Mouse (Mus musculus) stomach, embryonic 14.5 days (tissue): Measurements from ENCODE around the gene 4933428M09Rik. TPM values are rescaled to one million over a fixed set of nuclear protein-coding genes. Genes with fewer than 3 reads are reported as not detected.

Experiments used
- ATAC-seq: fragments of 200-750 bp; cut with Nextera tagmentation; 2 replicates; pipeline ENCODE4 v1.8.0; 2017; ENCODE audit warnings: low read depth, moderate TSS enrichment; ENCODE audit not compliant: insufficient number of reproducible peaks, insufficient read depth, low FRiP score
- H3K27ac ChIP-seq: fragments of 300-500 bp; sonication (generic); 2 replicates; pipeline ENCODE4 v1.5.1; 2014; ENCODE audit warnings: mild to moderate bottlenecking, low read length, moderate library complexity, mixed read lengths
- H3K27me3 ChIP-seq: fragments of 300-500 bp; sonication (generic); 2 replicates; pipeline ENCODE4 v1.6.1; 2014; ENCODE audit warnings: low read length, control low read depth, mixed read lengths; ENCODE audit not compliant: control insufficient read depth, insufficient read depth
- H3K36me3 ChIP-seq: fragments of 300-500 bp; sonication (generic); 2 replicates; pipeline ENCODE4 v1.6.1; 2014; ENCODE audit warnings: mild to moderate bottlenecking, control low read depth, low read length, moderate library complexity, mixed read lengths; ENCODE audit not compliant: control insufficient read depth, insufficient read depth
- H3K4me1 ChIP-seq: fragments of 300-500 bp; sonication (generic); 2 replicates; pipeline ENCODE4 v1.6.1; 2014; ENCODE audit warnings: low read length, control low read depth, mixed read lengths; ENCODE audit not compliant: control insufficient read depth, insufficient read depth
- H3K4me2 ChIP-seq: fragments of 300-500 bp; sonication (generic); replicated peaks from 2 replicates; pipeline ENCODE4 v1.6.1; 2014; ENCODE audit warnings: low read depth, low read length, control low read depth
- H3K4me3 ChIP-seq: fragments of 300-500 bp; sonication (generic); 2 replicates; pipeline ENCODE4 v1.5.1; 2014; ENCODE audit warnings: low read depth, low read length, control low read depth
- H3K9ac ChIP-seq: fragments of 300-500 bp; sonication (generic); replicated peaks from 2 replicates; pipeline ENCODE4 v1.6.1; 2014; ENCODE audit warnings: low read depth, mild to moderate bottlenecking, control low read depth, low read length, moderate library complexity, mixed read lengths
- H3K9me3 ChIP-seq: fragments of 300-500 bp; sonication (generic); 2 replicates; pipeline ENCODE4 v1.6.1; 2016; ENCODE audit warnings: low read depth, low read length, control low read depth; ENCODE audit not compliant: control insufficient read depth
- WGBS: fragments of 180-500 bp; shearing (Covaris S2); extraction: QIAGEN DNeasy Blood & Tissue Kit; methylation state at CpG from one replicate; pipeline ENCODE4 v1.1.7; 2014; 5-methylcytosine and 5-hydroxymethylcytosine counted together
- polyA plus RNA-seq: library from polyadenylated mRNA; unstranded; fragments of >200 nt; fragmentation: Nextera tagmentation; extraction: Ambion mirVana; gene quantifications from 2 replicates; pipeline ENCODE4 v1.2.1, GENCODE M21; 2014

4933428M09Rik gene
- polyA plus RNA-seq, 1 experiment from 2014 or later = not detected

GRCm38 (mm10) chrX:139216991-139217593 is 38.1 kb downstream of the 4933428M09Rik start:
- H3K4me1 ChIP-seq = no peaks in the 10 kb centered on the region
- H3K27ac ChIP-seq = no peak overlapping the region
- H3K27me3 ChIP-seq = no peaks in the 10 kb centered on the region
- peak overlapping the region; percentile 34 for H3K4me2 ChIP-seq
- ATAC-seq = peak; percentile 87
- WGBS = 19% methylated on average over 22 of the region's 22 CpGs
- H3K9me3 ChIP-seq = no peaks in the 10 kb centered on the region
- H3K9ac ChIP-seq = no peak overlapping the region
- H3K4me3 ChIP-seq = peak overlapping the region; percentile 28
- H3K36me3 ChIP-seq = no peaks in the 10 kb centered on the region

- no peak for ATAC-seq
- Histone ChIP-seq H3K36me3 (no peaks in the 10 kb centered on the region), H3K9ac (no peak overlapping the region), H3K27ac (no peak overlapping the region), H3K9me3 (no peaks in the 10 kb centered on the region), H3K4me1 (no peaks in the 10 kb centered on the region), H3K27me3 (no peaks in the 10 kb centered on the region), H3K4me2 (peak overlapping the region; percentile 34), H3K4me3 (peak overlapping the region; percentile 28; the same call in 1 of the 2 replicates)
- WGBS = 56% methylated on average over 10 of the region's 10 CpGs
Measured at GRCm38 (mm10) chrX:139217776-139218175, 38.7 kb downstream of the 4933428M09Rik start.

GRCm38 (mm10) chrX:139219017-139219416 is 40.0 kb downstream of the 4933428M09Rik start:
- WGBS = 35% methylated on average over 2 of the region's 2 CpGs
- Histone ChIP-seq H3K9ac (no peak overlapping the region), H3K4me2 (no peak overlapping the region), H3K4me3 (no peak overlapping the region), H3K27me3 (no peaks in the 10 kb centered on the region), H3K27ac (no peak overlapping the region), H3K4me1 (no peaks in the 10 kb centered on the region), H3K9me3 (no peaks in the 10 kb centered on the region), H3K36me3 (no peaks in the 10 kb centered on the region)
- no peak for ATAC-seq

- WGBS = 61% methylated on average over 4 of the region's 4 CpGs
Measured at GRCm38 (mm10) chrX:139220830-139221229, 41.8 kb downstream of the 4933428M09Rik start.

GRCm38 (mm10) chrX:139221893-139222292 is 42.9 kb downstream of the 4933428M09Rik start:
- Histone ChIP-seq H3K27me3 (no peaks in the 10 kb centered on the region), H3K4me2 (no peak overlapping the region), H3K9ac (no peak overlapping the region), H3K27ac (no peak overlapping the region), H3K4me3 (no peak overlapping the region), H3K4me1 (no peaks in the 10 kb centered on the region), H3K36me3 (no peaks in the 10 kb centered on the region), H3K9me3 (no peaks in the 10 kb centered on the region)
- ATAC-seq = no peak
- WGBS = 69% methylated on average over 3 of the region's 3 CpGs

More at GRCm38 (mm10) chrX:139220830-139221229, 41.8 kb downstream of the 4933428M09Rik start:
- Histone ChIP-seq H3K36me3 (no peaks in the 10 kb centered on the region), H3K4me2 (no peak overlapping the region), H3K27ac (no peak overlapping the region), H3K9ac (no peak overlapping the region), H3K4me1 (no peaks in the 10 kb centered on the region), H3K27me3 (no peaks in the 10 kb centered on the region), H3K4me3 (no peak overlapping the region), H3K9me3 (no peaks in the 10 kb centered on the region)
- no peak for ATAC-seq

Other genes starting within 250 kb of the 4933428M09Rik start
- gene Serpina7, start 94.0 kb upstream of the 4933428M09Rik start, polyA plus RNA-seq = not detected in 2 replicates
- not detected in 2 replicates for gene 4930513O06Rik, start 93.0 kb upstream of the 4933428M09Rik start, polyA plus RNA-seq
- 26.6 and 28.8 TPM in 2 replicates for gene Mum1l1, start 30.8 kb downstream of the 4933428M09Rik start, polyA plus RNA-seq
- not detected in 2 replicates for gene Trap1a, start 154.5 kb downstream of the 4933428M09Rik start, polyA plus RNA-seq